Mouse (Mus musculus) layer of hippocampus, adult 18-20 months (tissue): Measurements from ENCODE around the gene Nkiras2. TPM values are rescaled to one million over a fixed set of nuclear protein-coding genes. Genes with fewer than 3 reads are reported as not detected.
"Not testable (repeated sequence)": the region's sequence is repeated elsewhere in the genome, so short reads cannot be mapped to it uniquely, and the experiment has no call there.

Experiments used
- DNase-seq, 2 experiments: peaks; one replicate each; pipeline ENCODE4 v3.0.0; 2022; ENCODE audit warnings: low spot score in 2 of 2
- total RNA-seq, 2 experiments: library from RNA; stranded (reverse); gene quantifications; 2 replicates each; pipeline ENCODE4 v1.2.3; 2021

Nkiras2 gene
- total RNA-seq, 2 experiments from 2014 or later = 10.8 to 11.1 TPM

GRCm38 (mm10) chr11:100628056-100628455, 9.0 kb downstream of the Nkiras2 start:
- DNase-seq = no peak

GRCm38 (mm10) chr11:100628862-100629352, 9.9 kb downstream of the Nkiras2 start:
- no peak for DNase-seq

- DNase-seq = no peak
Measured at GRCm38 (mm10) chr11:100634530-100634929, 15.5 kb downstream of the Nkiras2 start.

- DNase-seq = peak; percentile 32 to 54
Measured at GRCm38 (mm10) chr11:100640159-100640906, 21.3 kb downstream of the Nkiras2 start.

- DNase-seq = no peak
Measured at GRCm38 (mm10) chr11:100643612-100644575, 24.9 kb downstream of the Nkiras2 start.

GRCm38 (mm10) chr11:100646265-100646664, 27.2 kb downstream of the Nkiras2 start:
- DNase-seq = no peak

- DNase-seq = no peak
Measured at GRCm38 (mm10) chr11:100648405-100648804, 29.4 kb downstream of the Nkiras2 start.

- DNase-seq = no peak
Measured at GRCm38 (mm10) chr11:100651205-100651604, 32.2 kb downstream of the Nkiras2 start.

- no peak for DNase-seq
Measured at GRCm38 (mm10) chr11:100651748-100652147, 32.7 kb downstream of the Nkiras2 start.

GRCm38 (mm10) chr11:100655589-100655988, 36.5 kb downstream of the Nkiras2 start:
- not testable (repeated sequence) for DNase-seq

GRCm38 (mm10) chr11:100656458-100656857, 37.4 kb downstream of the Nkiras2 start:
- no peak for DNase-seq

DNA sequence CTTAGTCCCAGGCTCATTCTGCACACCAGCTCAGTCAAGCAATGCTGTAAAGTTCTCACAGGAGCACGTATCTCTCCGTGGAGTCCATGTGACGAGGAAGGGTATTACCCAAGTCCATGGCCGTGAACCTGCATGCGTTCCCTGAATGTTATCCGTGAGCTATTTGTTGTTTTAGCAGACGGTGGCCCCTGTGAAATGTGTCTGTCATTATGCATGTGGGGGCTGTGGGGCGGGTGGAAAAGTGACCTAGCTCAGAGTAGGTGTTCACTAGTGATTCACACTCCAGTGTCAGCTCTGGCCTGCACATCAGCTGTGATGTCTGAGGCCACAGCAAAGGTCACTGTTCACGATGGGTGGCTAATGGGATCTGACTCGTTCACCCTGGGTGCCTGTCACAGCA, 40.8 kb downstream of the Nkiras2 start:
- DNase-seq = no peak

DNA sequence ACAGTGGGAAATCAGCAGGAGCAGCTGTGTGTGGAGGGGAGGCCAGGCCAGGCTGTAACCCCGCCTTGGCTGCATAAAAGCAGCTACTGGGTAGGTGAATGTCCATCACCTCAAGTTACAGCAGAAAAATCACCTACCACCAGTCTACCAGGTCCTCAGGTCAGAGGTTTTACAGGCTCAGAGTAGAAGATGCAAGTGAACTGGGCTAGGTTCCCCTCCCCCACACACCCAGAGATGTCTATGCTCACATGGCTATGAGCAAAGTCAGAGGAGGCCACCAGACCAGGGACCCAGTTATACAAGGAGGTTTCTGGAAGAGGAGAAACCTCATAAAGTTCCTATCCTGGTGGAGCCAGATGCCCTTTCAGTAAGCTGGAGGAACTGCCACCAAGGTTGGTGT, 52.0 kb downstream of the Nkiras2 start:
- DNase-seq = no peak

- no peak for DNase-seq
Measured at GRCm38 (mm10) chr11:100671956-100672355, 52.9 kb downstream of the Nkiras2 start.

DNA sequence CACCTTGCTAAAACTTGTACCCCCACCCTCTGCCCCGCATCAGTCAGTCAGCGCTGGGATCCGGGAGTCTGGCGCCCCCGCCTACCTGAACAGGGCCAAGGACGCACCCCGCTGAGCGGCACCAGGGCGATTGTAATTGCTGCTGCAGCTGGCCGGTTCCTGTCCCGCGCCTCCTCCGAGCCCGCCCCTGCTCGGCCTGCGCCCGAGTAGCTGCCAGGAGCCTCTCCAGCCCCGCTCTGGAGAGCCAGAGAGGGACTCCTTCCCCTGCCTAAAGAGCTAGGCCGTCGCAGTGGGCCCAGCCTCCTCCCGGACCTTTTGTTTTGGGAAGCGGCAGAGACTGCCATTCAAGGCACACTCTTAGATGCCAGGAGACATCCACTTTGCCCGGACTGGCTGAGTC, 54.1 kb downstream of the Nkiras2 start:
- no peak for DNase-seq

Other genes starting within 250 kb of the Nkiras2 start
- gene Jup, start 221.5 kb upstream of the Nkiras2 start, total RNA-seq = 10 to 100 TPM; 31.0 to 35.6 TPM
- 10 to 100 TPM in 1 of 2 experiments, 1 to 10 TPM in 1; 9.8 to 11.2 TPM for gene P3h4, start 204.4 kb upstream of the Nkiras2 start, total RNA-seq
- 1 to 10 TPM; 5.4 to 5.8 TPM for gene Fkbp10, start 203.5 kb upstream of the Nkiras2 start, total RNA-seq
- gene Nt5c3b, start 177.4 kb upstream of the Nkiras2 start, total RNA-seq = 10 to 100 TPM; 48.8 to 53.4 TPM
- gene Klhl10, start 177.3 kb upstream of the Nkiras2 start, total RNA-seq = 1 to 10 TPM in 1 of 2 experiments, under 1 TPM in 1; 0.74 to 1.2 TPM
- gene Klhl11, start 146.5 kb upstream of the Nkiras2 start, total RNA-seq = 100 to 1,000 TPM; 117 to 124 TPM
- gene Acly, start 91.2 kb upstream of the Nkiras2 start, total RNA-seq = 100 to 1,000 TPM; 118 to 124 TPM
- gene Ttc25, start 73.6 kb upstream of the Nkiras2 start, total RNA-seq = 1 to 10 TPM in 1 of 2 experiments, under 1 TPM in 1; 0.96 to 1.1 TPM
- gene Cnp, start 44.3 kb upstream of the Nkiras2 start, total RNA-seq = 100 to 1,000 TPM; 171 to 195 TPM
- gene Dnajc7, start 924 bp downstream of the Nkiras2 start, total RNA-seq = 100 to 1,000 TPM; 223 to 252 TPM
- gene Zfp385c, start 73.2 kb downstream of the Nkiras2 start, total RNA-seq = under 1 TPM in 1 of 2 experiments, not detected in 1; 0.37 TPM
- 1 to 10 TPM; 1.4 to 2.5 TPM for gene Dhx58, start 85.0 kb downstream of the Nkiras2 start, total RNA-seq
- 10 to 100 TPM; 53.9 to 58.0 TPM for gene Kat2a, start 93.2 kb downstream of the Nkiras2 start, total RNA-seq
- not detected for gene Hspb9, start 94.6 kb downstream of the Nkiras2 start, total RNA-seq
- 100 to 1,000 TPM; 149 to 156 TPM for gene Rab5c, start 119.0 kb downstream of the Nkiras2 start, total RNA-seq
- 1 to 10 TPM; 2.0 to 2.1 TPM for gene Kcnh4, start 140.7 kb downstream of the Nkiras2 start, total RNA-seq
- not detected for gene Hcrt, start 143.7 kb downstream of the Nkiras2 start, total RNA-seq
- gene Ghdc, start 151.7 kb downstream of the Nkiras2 start, total RNA-seq = 1 to 10 TPM; 4.4 to 7.0 TPM
- 10 to 100 TPM; 12.1 to 16.2 TPM for gene Stat5b, start 231.5 kb downstream of the Nkiras2 start, total RNA-seq
- 1 to 10 TPM; 1.1 to 1.8 TPM for gene Stat5a, start 240.1 kb downstream of the Nkiras2 start, total RNA-seq